Mouse (Mus musculus) lung, adult 2 months (tissue): ENCODE data around the gene Kidins220. TPM values are rescaled to one million over a fixed set of nuclear protein-coding genes. Genes with fewer than 3 reads are reported as not detected.

Source experiments
- DNase-seq: peaks from one replicate; pipeline ENCODE4 v3.0.0; 2022
- H3K4me1 ChIP-seq: fragments of 200-500 bp; 2 replicates; pipeline ENCODE4 v1.6.1; 2011; ENCODE audit warnings: low read length; ENCODE audit not compliant: control insufficient read depth, insufficient read depth
- H3K4me3 ChIP-seq: fragments of 200-500 bp; replicated peaks from 2 replicates; pipeline ENCODE3; 2011; ENCODE audit warnings: low read depth, mild to moderate bottlenecking, control low read depth, low read length; ENCODE audit errors: extremely low read depth
- CTCF ChIP-seq: fragments of 200-500 bp; IDR thresholded peaks from 2 replicates; pipeline ENCODE4 v1.5.1; 2011; ENCODE audit warnings: mild to moderate bottlenecking, low read length, control low read depth; ENCODE audit not compliant: insufficient read depth
- POLR2A ChIP-seq: fragments of 200-500 bp; IDR thresholded peaks from 2 replicates; pipeline ENCODE4 v1.6.1; 2011; ENCODE audit warnings: low read depth, mild to moderate bottlenecking, control low read depth, low read length, borderline replicate concordance; ENCODE audit errors: extremely low read depth
- WGBS: fragments of 180-500 bp; shearing (Covaris S2); methylation state at CpG from one replicate; pipeline ENCODE4 v1.1.7; 2018; 5-methylcytosine and 5-hydroxymethylcytosine counted together
- polyA plus RNA-seq: library from polyadenylated mRNA; depleted of rRNA; stranded (reverse); fragments of >200 nt; gene quantifications from 2 replicates; pipeline ENCODE4 v1.2.3, GENCODE M21; 2012

The Kidins220 gene
- polyA plus RNA-seq, 1 experiment = 37.8 TPM

GRCm38 (mm10) chr12:25021057-25021456, 46.3 kb downstream of the Kidins220 start:
- Histone ChIP-seq H3K4me1 (no peaks in the 10 kb centered on the region), H3K4me3 (no peak overlapping the region)
- TF ChIP-seq POLR2A = no peak
- no peak for TF ChIP-seq CTCF
- no peak for DNase-seq
- 91% methylated on average over 5 of the region's 5 CpGs for WGBS

- Histone ChIP-seq H3K4me1 (no peaks in the 10 kb centered on the region; the same call in 1 of the 2 replicates), H3K4me3 (no peak overlapping the region)
- DNase-seq = no peak
- TF ChIP-seq POLR2A (no peak), CTCF (peak; percentile 32; the same call in 1 of the 2 replicates)
- WGBS = 62% methylated on average over 9 of the region's 9 CpGs
Measured at GRCm38 (mm10) chr12:25024862-25025545, 50.3 kb downstream of the Kidins220 start.

GRCm38 (mm10) chr12:25026308-25026707, 51.6 kb downstream of the Kidins220 start:
- TF ChIP-seq CTCF = no peak
- no peak for TF ChIP-seq POLR2A
- no peaks in the 10 kb centered on the region; the same call in 1 of the 2 replicates for H3K4me1 ChIP-seq
- WGBS = 85% methylated on average over 7 of the region's 7 CpGs
- no peak overlapping the region for H3K4me3 ChIP-seq
- DNase-seq = no peak

GRCm38 (mm10) chr12:25027416-25027815, 52.7 kb downstream of the Kidins220 start:
- Histone ChIP-seq H3K4me1 (no peaks in the 10 kb centered on the region; the same call in 1 of the 2 replicates), H3K4me3 (no peak overlapping the region)
- TF ChIP-seq CTCF (peak; percentile 46; the same call in 1 of the 2 replicates), POLR2A (no peak)
- WGBS = 42% methylated on average over 2 of the region's 2 CpGs
- DNase-seq = peak; percentile 41

- H3K4me1 ChIP-seq = no peaks in the 10 kb centered on the region; the same call in 1 of the 2 replicates
- no peak overlapping the region for H3K4me3 ChIP-seq
- DNase-seq = no peak
- 54% methylated on average over 9 of the region's 9 CpGs for WGBS
- no peak for TF ChIP-seq POLR2A
- no peak for TF ChIP-seq CTCF
Measured at GRCm38 (mm10) chr12:25033662-25034337, 59.1 kb downstream of the Kidins220 start.

GRCm38 (mm10) chr12:25034338-25034953, 59.7 kb downstream of the Kidins220 start:
- no peak for DNase-seq
- Histone ChIP-seq H3K4me1 (no peaks in the 10 kb centered on the region), H3K4me3 (no peak overlapping the region)
- 61% methylated on average over 8 of the region's 8 CpGs for WGBS
- no peak for TF ChIP-seq POLR2A
- TF ChIP-seq CTCF = no peak

- WGBS = 73% methylated on average over 3 of the region's 3 CpGs
- H3K4me3 ChIP-seq = no peak overlapping the region
- no peak for DNase-seq
Measured at GRCm38 (mm10) chr12:25036024-25036423, 61.3 kb downstream of the Kidins220 start.

GRCm38 (mm10) chr12:25037222-25037621, 62.5 kb downstream of the Kidins220 start:
- Histone ChIP-seq H3K4me1 (no peaks in the 10 kb centered on the region), H3K4me3 (no peak overlapping the region)
- TF ChIP-seq CTCF (no peak), POLR2A (no peak)
- DNase-seq = no peak
- 86% methylated on average over 5 of the region's 5 CpGs for WGBS

More at GRCm38 (mm10) chr12:25036024-25036423, 61.3 kb downstream of the Kidins220 start:
- H3K4me1 ChIP-seq = no peaks in the 10 kb centered on the region
- no peak for TF ChIP-seq CTCF
- TF ChIP-seq POLR2A = no peak

GRCm38 (mm10) chr12:25037681-25038472, 63.2 kb downstream of the Kidins220 start:
- Histone ChIP-seq H3K4me3 (no peak overlapping the region), H3K4me1 (no peaks in the 10 kb centered on the region)
- no peak for DNase-seq
- WGBS = 81% methylated on average over 9 of the region's 9 CpGs
- TF ChIP-seq CTCF (no peak), POLR2A (no peak)
